Mouse (Mus musculus) gonadal fat pad, adult 2 months (tissue): ENCODE results near the gene Prpf40b. TPM values are rescaled to one million over a fixed set of nuclear protein-coding genes. Genes with fewer than 3 reads are reported as not detected.
A peak's percentile ranks its signal among the peaks of the same experiment; 100 is the strongest.
"Not testable (repeated sequence)": the region's sequence is repeated elsewhere in the genome, so short reads cannot be mapped to it uniquely, and the experiment has no call there.

Experiments
- DNase-seq: peaks from one replicate; pipeline ENCODE4 v3.0.0-alpha.2; 2012; ENCODE audit warnings: low read depth
- polyA plus RNA-seq: library from polyadenylated mRNA; depleted of rRNA; stranded (reverse); fragments of >200 nt; gene quantifications from 2 replicates; pipeline ENCODE4 v1.2.3, GENCODE M21; 2012; rRNA removed

Prpf40b gene
- 70.0 and 72.1 TPM in 2 replicates for polyA plus RNA-seq

DNA sequence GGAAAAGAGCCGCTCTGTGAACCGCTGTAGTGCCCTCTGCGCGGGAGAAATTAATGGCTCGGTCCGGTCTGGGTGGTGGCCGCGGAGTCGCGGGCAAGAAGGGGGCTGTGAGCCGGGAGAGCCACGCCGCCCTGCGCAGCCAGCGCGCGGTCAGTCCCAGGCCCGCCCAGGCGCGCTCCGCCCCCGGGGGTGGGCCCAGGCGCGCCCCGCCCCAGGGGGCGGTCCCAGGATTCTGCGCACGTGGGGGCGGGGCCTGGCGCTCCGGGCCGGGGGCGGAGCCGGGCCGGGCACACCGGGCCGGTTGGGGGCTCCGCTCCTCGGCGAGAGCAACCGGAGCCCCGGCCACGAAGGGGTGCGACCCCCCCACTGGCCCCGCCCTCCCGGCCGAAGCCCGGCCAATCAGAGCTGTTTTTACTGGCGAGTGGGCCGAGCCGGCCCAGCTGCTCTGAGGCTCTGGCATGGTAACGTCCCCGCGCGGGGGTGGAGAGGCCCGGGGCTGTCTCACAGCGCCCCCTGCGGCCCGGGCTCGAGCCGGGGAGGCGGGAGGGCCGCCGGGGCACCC is at the start of gene Prpf40b:
Gene Prpf40b, plus strand, starts transcription at position 275 of the 562 bp plus-strand sequence.
- no peak for DNase-seq

DNA sequence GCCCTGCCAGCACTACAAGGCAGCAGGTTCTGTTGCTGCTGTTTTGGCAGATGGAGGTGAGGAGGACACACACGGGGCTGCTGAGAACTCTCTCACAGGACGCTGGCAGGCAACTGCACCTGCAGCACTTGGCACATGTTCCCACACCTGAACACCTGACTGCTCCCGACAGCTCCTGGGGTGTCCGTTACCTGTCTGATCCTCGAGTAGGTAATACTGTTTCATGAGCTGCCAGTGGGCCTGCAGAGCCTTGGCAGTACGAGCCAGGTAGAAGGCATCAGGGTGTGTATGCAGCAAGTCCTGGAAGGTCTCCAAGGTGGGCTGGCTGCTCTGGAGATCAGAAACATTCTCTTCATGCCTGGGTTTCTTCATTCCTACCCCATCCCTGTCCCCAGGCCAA is 48.2 kb upstream of the Prpf40b start:
- not testable (repeated sequence) for DNase-seq

DNA sequence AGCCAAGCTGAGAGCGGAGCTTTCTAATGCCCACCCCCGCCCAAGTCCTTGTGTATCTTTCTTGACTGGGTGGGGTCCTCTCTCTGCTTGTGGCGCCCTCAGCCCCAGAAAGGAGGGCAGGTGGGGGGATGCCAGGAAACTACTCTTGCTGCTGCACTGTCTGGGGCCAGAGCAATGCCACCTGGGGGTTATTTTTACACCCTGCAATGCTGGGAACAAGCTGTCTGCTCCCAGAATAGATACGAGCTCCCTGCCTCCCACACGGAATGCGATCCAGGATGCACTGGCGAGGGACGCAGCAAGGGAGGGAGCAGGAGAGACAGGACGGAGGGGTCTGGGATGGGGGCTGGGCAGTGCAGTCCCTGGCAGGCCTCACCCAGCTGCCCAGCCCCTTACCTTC is 45.9 kb upstream of the Prpf40b start:
- no peak for DNase-seq

DNA sequence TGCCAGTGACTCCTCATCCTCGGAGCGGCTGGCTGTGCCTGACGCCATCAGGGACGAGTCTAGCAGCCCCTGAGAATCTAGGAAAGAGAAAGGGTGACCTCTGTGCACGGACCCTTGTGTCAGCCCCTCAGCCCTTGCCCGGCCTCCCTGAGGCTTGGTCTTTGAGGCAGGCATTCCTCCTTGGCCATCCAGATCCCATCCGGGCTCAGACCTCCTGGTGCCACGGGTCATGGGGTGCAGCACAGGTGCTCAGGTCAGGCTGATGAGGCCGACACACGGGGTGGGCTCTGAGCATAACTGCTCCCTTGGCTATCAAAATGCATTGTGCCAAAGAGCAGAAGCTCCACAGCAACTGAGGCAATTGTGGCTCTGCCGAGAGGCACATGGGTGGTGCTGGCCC is 44.9 kb upstream of the Prpf40b start:
- DNase-seq: no peak

DNA sequence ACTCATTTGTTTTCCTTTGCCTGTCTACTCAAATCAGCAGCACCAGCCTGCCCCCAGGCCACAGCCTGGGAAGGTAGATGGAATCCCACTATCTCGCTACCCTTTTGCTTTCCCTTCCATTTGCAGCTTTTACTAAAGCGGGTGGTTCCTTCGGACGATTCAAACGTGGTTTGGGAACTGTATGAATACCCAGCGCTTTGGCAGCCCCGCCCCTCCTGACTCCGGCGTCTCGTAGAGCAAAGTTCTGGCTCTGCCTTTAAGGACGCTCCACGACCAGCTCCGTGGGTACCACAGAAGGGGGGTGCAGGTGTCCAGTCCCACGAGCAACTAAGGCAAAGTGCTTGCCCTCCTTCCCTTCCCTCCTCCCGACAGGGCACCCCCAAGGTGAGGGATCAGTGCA is 43.8 kb upstream of the Prpf40b start:
- DNase-seq: not testable (repeated sequence)

DNA sequence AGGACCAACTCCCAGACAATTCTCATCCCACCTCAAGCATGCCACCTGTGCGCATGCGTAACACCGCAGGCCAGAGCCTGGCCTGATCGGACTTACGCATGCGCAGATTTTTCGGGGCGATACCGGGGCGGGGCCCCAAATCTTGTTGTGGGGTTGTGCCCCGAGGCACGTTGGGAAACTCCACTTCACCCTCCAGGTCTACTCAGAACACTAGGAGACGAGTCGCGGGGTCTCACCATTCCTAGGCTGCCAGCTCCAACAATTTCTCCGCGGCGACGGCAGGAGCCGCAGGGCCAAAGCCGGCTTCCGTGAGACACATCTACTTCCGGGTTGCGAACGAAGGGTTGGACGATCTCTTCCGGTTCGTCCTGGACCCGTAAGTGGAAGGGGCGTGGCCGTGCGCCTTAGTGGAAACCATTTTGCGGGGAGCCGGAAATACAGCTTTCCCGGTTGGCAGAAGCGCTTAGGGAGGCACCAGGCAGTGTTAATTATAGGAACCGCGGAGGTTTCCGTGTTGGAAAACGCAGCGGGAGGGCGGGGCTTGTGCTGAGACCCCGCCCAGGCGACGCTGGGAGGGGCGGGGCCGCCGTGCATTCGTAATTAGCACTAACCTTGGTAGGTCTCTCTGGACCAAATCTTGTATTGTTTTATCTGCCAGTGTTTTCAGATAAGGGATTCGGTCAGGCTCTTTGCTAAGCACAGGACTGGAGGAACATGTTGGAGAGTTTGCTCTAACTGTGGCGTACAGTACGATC is 43.1 kb upstream of the Prpf40b start, which contains the start of gene Mcrs1:
Gene Mcrs1, minus strand, starts transcription at position 336 of the 755 bp plus-strand sequence.
- DNase-seq: peak; percentile 81

DNA sequence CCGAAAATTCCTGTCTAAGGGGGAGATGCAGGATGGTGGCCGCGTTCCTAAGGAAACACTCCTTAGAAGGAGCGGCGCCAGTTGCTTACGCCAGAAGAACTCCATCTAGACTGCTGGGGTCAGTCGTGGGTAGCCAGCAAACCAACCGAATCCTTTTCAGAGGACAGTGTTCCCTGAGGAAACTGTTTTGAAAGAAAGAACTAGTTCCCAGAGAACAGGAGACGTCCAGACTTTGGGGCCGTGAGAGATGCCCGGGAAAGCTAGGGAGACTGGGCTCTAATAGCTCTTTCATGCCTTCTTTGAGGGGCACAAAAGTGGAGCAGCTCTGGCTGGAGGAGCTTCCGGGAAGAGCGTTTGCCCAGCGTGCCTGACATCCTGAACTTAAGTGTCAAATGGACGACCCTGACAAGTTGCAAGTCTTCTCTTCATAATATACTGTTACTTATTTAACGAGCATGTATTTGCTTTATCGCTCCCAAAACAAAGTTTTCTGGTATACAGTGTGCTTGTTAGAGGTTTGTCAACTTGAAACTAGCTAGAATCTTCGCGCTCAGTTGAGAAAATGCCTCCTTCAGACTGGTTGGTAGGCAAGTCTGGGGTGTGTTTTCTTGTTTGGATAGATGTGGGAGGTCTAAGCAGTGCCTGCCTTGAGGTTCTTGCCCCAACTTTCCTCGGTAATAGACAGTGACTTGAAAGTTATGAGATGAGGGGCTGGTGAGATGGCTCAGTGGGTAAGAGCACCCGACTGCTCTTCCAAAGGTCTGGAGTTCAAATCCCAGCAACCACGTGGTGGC is 42.3 kb upstream of the Prpf40b start:
- no peak for DNase-seq

DNA sequence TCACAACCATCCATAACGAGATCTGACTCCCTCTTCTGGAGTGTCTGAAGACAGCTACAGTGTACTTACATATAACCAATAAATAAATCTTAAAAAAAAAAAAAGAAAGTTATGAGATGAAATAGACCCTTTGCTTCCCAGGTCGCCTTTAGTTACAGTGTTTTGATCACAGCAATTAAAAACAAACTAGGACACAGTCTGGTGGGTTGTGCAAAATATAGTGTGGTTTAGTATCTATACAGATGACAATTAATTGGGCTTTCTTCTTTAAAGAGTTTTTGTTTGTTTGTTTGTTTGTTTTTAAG is 41.8 kb upstream of the Prpf40b start:
- DNase-seq: not testable (repeated sequence)

DNA sequence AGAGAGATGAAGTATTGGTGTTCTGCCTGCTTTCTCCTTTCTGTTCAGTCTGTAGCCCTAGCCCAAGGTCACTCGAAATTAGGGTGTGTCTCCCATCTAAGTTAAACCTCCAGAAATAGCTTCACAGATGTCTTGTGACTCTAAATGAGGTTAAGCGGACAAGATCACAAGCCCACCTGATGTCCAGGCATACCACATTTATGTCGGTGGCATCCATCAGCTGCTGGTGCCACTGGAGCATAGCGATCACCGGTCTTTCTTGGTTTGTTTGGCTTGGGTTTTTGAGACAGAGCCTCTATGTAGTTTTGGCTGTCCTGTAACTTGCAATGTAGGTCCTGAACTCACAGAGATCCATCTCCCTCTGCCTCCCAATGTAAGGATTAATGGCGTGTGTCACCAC is 41.1 kb upstream of the Prpf40b start:
- DNase-seq: no peak

DNA sequence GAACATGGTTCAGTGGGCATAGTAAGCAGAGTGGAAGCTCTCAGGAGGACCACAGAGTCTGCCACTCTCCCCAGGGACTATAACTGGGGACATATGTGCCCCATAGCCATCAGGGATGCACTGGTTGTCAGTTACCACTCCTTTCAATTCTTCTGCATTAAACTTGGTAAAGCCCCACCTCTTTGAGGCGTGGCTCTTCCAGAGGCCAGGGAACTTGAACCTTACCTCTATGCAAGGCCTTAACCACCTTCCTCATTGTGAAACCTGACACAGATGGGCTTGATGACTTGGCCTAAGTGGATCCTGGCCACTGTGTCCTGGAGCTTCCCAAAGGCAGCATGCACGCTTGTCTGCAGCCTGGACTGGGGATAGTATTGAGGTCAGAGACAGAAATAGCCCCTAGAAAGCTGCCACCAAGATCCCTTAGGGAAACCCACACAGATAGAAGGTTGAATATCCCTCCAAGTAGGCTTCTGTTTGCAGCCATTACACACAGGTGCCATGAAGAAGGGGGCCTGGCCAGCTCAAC is 40.3 kb upstream of the Prpf40b start:
- DNase-seq: no peak

DNA sequence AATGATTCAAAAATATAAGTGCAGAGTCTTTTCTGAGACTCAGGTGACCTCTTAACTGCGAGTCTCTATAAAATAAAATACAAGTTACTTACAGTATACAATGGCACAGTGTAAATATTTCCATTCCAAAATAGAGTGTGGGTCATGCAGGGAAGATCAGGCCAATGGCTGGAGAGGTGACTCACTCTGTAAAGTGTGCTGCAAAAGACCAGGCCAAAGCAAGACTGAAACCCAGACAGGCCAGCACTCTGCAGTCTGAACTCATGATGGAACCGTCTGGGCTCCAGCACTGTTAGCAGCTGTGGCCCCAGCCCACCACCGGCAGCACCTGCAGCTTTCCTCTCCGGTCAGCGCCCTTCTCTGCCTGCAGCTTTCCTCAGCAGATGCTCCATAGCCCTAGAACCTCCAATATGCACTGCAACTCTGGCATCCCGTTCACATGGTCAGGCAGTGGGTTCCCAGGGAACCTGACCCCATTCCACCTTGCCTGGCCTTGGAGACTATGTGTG is 39.6 kb upstream of the Prpf40b start:
- DNase-seq: no peak

DNA sequence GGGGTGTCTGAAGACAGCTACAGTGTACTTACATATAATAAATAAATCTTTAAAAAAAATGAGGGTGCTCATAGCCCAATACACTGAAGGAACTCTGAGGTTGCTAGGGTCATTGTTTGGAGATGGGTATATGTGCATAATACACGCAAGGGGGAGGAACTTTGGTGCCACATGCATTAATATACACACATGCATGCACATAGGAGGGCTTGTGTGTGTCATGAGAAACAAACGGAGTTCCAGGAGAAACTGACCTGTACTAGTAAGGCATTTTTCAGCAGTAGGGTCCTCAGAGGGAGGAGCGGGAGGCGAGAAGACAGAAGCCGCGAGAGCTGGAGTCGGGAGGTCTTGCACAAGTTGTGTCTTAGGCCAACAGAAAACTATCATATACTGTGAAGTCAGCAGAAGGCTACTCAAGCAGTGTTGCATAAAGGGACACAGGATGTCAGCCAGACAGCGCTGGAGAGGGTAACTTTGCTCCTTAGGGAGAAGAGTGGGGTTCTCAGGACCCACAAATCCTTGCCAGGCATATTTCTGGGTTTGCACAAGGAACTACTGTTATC is 35.6 kb upstream of the Prpf40b start:
- no peak for DNase-seq

DNA sequence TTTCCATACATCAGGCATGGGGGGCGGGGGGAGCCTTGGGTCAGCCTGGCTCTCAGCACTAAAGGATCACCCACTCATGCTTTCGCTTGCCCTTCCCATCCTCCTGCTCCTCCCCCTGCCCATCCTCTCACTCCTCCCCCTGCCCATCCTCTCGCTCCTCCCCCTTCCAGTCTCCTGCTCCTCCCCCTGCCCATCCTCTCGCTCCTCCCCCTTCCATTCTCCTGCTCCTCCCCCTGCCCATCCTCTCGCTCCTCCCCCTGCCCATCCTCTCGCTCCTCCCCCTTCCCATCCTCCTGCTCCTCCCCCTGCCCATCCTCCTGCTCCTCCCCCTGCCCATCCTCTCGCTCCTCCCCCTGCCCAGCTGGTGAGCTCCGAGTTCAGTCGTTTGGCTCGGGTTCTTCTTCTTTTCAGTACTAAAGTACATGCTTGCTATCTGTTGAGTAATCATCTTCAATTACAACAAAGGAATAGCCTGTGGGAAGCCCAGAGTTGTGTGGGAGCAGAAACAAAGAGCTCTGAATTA is 35.1 kb upstream of the Prpf40b start:
- peak; percentile 90 for DNase-seq

DNA sequence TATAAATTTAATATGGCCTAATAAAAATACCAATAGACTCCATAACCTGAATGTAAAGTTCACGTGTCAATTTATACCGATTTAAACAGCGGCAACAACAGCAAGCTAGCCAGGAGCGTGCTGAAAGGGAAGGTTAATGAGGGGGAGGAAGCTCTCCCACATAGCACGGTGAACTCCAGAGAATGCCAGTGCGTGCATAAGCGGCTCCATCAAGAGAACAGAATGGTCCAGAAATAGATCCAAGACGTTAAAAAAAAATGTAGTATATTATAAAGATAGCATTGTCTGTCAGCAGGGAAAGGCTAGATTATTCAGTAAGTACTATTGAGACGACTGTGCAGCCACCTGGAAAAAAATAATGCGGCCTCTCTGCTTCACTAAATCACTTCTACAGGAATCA is 32.2 kb upstream of the Prpf40b start:
- DNase-seq: no peak

DNA sequence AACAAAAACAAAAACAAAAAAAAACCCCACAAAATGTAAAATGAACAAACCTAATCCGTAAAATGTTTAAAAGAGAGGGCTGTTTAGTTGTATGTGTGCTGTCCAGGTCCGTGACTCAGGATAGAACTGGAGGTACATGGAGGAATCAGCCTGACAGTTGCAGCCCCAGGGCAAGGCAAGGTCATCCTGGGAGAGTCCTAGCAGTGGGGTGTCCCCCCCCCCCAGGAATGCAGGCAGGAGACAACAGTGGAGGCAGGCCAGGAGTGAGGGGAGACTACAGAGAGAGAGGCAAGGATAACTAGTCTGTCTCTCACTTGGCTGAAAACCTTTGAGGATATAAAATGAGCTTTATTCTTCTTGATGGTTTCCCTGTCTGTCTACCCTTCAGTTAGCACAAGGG is 30.5 kb upstream of the Prpf40b start:
- DNase-seq: no peak

DNA sequence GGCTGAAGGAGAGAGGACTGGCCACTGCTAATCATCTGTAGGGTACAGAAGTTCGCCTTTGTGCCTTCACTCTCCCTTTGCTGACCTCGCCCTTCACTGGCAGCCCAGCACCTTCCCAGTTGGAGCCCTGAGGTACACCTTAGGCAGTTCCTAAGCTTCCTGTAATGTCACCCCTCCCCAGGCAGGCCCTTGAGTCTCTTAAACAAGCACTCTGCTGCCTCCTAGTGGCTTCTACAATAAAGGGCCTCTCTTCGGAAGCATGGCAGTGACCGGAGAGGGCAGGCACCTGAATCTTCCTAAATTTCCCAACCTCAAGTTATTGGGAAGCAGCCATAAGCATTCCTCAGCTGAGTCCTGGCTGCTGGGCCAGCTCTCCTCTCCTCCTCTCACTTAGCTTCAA is 29.2 kb upstream of the Prpf40b start:
- no peak for DNase-seq

DNA sequence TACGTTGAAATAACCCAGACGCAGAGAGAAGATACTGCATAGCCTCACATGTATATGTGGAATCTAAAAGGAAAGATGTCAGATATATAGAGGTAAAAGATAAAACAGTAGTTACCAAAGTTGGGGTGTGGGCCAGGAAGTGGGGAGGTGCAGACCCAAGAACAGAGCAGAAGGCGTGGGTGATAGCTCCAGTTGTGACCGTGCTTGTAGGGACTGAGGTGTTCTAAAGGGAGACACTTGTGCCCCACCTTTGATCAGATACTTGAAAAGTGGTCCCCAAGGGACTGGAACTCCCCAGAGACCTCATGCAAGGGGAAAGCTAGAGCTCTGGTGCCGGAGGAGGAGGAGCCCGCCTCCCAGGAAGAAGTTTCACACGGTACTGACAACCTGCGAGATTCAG is 18.8 kb upstream of the Prpf40b start:
- DNase-seq: no peak

DNA sequence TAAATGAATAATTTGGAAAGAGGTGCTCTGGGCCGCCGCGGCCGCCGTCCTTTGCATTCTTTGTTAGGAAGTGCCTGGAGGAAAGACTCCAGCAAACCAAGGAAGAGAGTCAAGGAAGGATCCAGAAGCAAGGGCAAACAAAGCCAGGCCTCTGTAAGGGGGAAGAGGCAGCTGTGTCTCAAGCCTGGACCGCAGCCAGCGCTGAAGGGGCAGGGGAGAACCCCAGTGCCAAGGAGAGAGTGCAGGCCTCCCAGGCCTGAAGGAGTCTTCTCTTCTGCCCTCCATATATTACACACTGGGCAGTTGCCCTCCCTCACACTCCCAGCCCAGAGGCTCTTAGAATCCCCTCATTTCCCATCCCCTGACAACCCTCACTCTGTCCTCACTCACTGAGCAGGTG is 16.6 kb upstream of the Prpf40b start:
- DNase-seq: no peak

DNA sequence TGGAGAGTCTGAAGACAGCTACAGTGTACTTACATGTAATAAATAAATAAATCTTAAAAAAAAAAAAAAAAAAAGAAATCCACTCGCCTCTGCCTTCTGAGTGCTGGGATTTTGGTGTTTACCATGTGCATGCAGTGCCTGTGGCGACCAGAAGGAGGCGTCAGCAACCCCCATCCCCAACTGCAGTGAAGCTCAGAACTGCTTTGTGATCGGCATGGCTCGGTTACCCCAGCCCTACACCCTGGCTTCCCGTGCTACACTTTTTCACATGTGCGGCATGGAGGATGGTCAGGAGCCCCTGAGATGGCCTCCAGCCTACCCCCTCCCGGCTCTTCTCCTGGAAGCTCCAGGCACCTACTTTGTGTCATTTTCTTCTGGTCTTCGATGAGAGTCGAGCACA is 11.4 kb upstream of the Prpf40b start:
- DNase-seq: no peak

DNA sequence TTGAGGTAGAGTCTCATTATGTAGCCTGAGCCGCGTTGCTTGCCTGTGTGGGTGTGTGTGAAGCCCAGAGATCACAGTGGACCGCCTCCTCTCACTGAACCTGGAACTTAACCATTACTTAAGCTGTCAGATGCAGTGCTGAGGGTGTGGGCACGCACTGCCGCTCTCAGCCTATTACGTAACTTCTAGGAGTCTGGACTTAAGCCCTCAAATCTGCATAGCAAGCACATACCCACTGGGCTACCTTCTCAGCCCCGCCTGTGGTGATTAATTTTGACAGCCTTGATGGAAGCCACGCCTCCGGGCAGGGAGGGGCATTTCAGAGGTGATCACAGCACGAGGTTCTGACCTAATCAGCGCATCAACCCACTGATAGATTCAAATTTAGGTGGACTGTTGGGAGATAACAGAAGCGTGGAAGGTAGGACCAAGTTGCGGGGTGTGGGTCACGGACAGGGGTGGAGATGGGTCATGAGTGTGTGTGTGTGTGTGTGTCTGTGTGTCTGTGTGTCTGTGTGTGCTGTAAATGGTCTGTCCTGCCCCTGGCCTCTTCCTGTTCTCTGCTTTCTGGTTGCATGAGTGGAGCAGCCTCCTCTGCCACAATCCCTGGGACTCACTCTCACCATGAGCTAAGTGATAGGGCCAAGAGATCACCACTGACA is 10.2 kb upstream of the Prpf40b start:
- no peak for DNase-seq

DNA sequence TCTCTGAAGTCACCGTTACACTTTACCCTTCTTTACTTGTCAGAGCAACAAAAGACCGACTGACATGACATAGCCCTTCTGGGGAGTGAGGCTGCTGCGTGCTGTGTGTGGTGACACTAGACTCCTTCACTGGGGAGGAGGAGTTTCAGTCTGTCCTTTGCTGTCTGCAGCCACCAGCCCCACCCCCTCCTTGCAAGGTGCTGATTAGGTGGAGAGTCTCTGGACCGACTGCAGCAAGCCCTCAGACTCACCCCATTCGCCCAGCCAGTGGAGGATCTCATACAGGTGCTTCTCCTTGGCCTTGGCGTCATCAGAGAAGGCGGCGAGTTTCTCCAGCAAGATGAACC is 9.7 kb upstream of the Prpf40b start:
- DNase-seq: no peak

DNA sequence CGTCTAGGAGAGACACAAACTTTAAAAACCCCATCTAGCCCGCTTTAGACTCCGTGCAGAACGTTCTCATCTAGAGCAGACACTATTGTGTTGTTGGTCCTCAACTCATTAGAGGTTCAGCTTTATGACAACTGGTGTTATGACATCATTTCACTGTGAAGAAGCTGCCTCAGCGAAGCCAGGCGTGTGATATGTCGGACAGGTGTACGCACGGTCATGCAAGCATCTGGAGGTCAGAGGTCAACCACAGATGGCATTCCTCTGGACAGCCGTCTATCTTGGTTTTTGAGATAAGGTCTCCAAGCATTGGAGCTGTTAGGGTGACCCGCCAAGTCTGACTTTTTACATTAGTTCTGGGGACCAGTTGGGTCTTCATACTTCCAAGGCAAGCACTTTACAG is 4.3 kb upstream of the Prpf40b start:
- no peak for DNase-seq
